Mouse (Mus musculus) stomach, postnatal 0 days (tissue): ENCODE data around the gene Macrod1.

Experiments
- CTCF ChIP-seq: IDR thresholded peaks from 2 replicates; pipeline ENCODE4 v1.5.1; 2016; ENCODE audit warnings: antibody characterized with exemption, low read depth, mild to moderate bottlenecking, moderate library complexity
- EP300 ChIP-seq: optimal IDR thresholded peaks from 2 replicates; pipeline ENCODE3; 2016; ENCODE audit warnings: antibody characterized with exemption

DNA sequence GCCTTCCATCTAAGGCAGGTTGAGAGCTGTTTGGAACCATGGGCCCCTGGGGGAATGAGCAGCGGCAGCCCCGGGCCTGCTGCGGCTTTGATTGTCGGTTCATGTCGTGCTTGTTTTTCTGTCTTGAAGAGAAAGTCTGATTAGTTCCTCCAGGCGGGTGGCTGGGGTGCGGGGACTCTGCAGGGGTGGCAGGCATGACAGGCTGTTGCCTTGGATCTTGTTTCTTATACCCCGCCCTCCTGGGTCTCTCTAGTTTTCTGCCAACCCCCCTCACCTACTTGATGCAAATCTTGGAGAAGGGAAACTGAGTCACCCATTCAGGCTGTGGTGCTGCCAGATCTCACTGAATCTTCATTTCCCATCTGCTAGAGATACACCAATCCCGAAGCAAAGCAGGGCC lies 31.9 kb downstream of the Macrod1 start:
- TF ChIP-seq CTCF (no peak), EP300 (no peak)
